Mouse (Mus musculus) heart, embryonic 10.5 days (tissue): Measurements from ENCODE around the gene Rad54l. TPM values are rescaled to one million over a fixed set of nuclear protein-coding genes. Genes with fewer than 3 reads are reported as not detected.

ENCODE experiments used
- DNase-seq: peaks from one replicate; pipeline ENCODE4 v3.0.0-alpha.2; 2017; ENCODE audit warnings: low spot score
- H3K27ac ChIP-seq: fragments of 300-500 bp; sonication (generic); 2 replicates; pipeline ENCODE4 v1.5.1; 2016; ENCODE audit warnings: mild to moderate bottlenecking
- H3K27me3 ChIP-seq: fragments of 300-500 bp; sonication (generic); 2 replicates; pipeline ENCODE4 v1.6.1; 2016; ENCODE audit warnings: mild to moderate bottlenecking; ENCODE audit not compliant: poor library complexity, insufficient read depth, severe bottlenecking
- H3K36me3 ChIP-seq: fragments of 300-500 bp; sonication (generic); 2 replicates; pipeline ENCODE4 v1.6.1; 2016; ENCODE audit warnings: mild to moderate bottlenecking, moderate library complexity
- H3K4me1 ChIP-seq: fragments of 300-500 bp; sonication (generic); 2 replicates; pipeline ENCODE4 v1.6.1; 2016; ENCODE audit warnings: mild to moderate bottlenecking
- H3K4me3 ChIP-seq: fragments of 300-500 bp; sonication (generic); 2 replicates; pipeline ENCODE4 v1.5.1; 2016; ENCODE audit warnings: mild to moderate bottlenecking, moderate library complexity
- H3K9me3 ChIP-seq: fragments of 300-500 bp; sonication (generic); 2 replicates; pipeline ENCODE4 v1.6.1; 2016; ENCODE audit warnings: mild to moderate bottlenecking, moderate library complexity
- WGBS: fragments of 180-500 bp; shearing (Covaris S2); methylation state at CpG from one replicate; pipeline ENCODE4 v1.1.7; 2016; 5-methylcytosine and 5-hydroxymethylcytosine counted together
- polyA plus RNA-seq: library from polyadenylated mRNA; unstranded; fragments of >200 nt; fragmentation: Nextera tagmentation; extraction: Ambion mirVana; gene quantifications from 2 replicates; pipeline ENCODE4 v1.2.1, GENCODE M21; 2016

Rad54l gene
- polyA plus RNA-seq, 1 experiment from 2014 or later: 38.0 TPM

DNA sequence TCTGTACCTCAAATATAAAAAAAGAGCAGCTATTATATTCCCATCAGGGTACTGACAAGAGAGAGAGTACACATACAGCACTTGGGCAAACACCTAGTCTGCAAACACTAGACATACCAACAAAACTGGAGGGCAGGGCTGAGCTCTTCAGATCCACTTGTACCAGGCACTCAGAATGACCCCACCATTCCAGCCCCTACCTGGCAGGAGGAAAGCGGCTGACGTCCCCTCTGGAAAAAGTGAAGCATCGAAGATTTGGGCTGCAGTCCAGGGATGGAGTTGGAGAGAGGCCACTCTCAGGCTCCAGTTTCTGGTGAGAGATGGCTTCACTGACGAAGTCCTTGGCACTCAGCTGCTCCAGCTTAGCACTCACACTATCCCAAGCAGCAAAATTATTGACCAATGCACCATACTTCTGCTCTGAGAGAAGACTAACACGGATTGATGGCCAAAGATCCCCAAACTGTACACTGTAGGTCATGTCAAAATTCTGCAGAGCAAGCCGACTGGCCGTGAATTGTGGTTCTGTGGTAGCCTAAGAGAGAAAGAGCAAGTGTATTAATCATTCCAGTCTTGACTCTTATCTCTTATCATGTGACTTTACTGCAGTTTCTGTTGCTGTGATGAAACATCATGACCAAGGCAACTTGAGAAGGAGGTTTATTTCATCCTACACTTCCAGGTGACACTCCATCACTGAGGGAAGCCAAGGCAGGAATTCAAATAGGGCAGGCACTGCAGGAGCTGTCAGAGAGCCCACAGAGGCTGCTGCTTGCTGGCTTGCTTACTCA, 75.2 kb downstream of the Rad54l start:
- 79% methylated on average over 7 of the region's 7 CpGs for WGBS
- Histone ChIP-seq H3K36me3 (peaks cover 26% of the 10 kb centered on the region), H3K4me1 (peaks cover 11% of the 10 kb centered on the region), H3K27ac (no peak overlapping the region), H3K27me3 (no peaks in the 10 kb centered on the region), H3K4me3 (no peak overlapping the region), H3K9me3 (no peaks in the 10 kb centered on the region)
- DNase-seq: no peak

DNA sequence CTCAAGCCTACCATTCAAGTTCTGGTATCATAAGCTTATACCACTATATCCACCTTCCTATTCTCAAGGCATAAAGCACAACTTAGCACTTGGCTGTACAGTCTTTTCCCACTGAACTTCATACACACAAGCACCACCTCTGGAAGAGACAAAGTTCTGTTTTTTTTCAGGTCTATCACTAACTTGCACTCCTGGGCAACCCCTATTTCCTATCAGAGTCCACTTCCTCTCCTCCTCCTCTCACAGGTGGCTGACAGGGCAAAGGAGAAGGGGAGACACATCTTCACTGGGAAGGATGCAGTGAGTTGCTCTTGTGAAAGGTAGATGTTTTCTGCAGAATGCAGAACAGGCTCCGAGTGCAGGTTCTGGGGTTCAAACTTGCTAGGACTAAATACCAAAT, 75.8 kb downstream of the Rad54l start:
- Histone ChIP-seq H3K4me1 (peaks cover 5% of the 10 kb centered on the region), H3K27me3 (no peaks in the 10 kb centered on the region), H3K36me3 (peaks cover 31% of the 10 kb centered on the region), H3K27ac (no peak overlapping the region), H3K4me3 (no peak overlapping the region), H3K9me3 (no peaks in the 10 kb centered on the region)
- no peak for DNase-seq
- 86% methylated on average over 1 of the region's 1 CpGs for WGBS

DNA sequence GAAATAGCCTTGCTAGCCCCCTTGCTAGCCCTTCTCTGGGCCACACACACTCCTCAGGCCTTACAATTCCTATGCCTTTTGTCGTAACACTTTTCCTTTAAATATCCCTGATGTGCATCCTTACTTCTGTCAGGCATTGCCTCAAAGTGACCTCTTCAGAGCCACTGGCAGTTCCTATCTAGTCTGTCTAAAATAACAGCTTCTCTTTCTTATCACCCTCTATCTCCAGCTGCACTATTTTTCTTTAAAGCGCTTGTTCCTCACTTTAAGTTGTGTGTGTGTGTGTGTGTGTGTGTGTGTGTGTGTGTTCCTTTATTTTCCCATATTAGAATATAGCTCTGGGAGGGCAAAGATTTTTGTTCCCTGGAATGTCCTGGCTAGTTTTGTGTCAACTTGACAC, 76.9 kb downstream of the Rad54l start:
- no peaks in the 10 kb centered on the region for H3K9me3 ChIP-seq
- 75% methylated on average over 2 of the region's 2 CpGs for WGBS

More for the DNA sequence above, 76.9 kb downstream of the Rad54l start:
- Histone ChIP-seq H3K27me3 (no peaks in the 10 kb centered on the region), H3K4me3 (no peak overlapping the region), H3K27ac (no peak overlapping the region), H3K4me1 (no peaks in the 10 kb centered on the region), H3K36me3 (peaks cover 40% of the 10 kb centered on the region)
- no peak for DNase-seq

Other genes with a start within 250 kb of the Rad54l start
- not detected in 2 replicates for gene Kncn, start 239.3 kb downstream of the Rad54l start, polyA plus RNA-seq
- gene 6430628N08Rik, start 233.0 kb downstream of the Rad54l start, polyA plus RNA-seq: not detected in 2 replicates
- not detected in 2 replicates for gene Dmbx1, start 183.8 kb downstream of the Rad54l start, polyA plus RNA-seq
- gene Faah, start 105.8 kb downstream of the Rad54l start, polyA plus RNA-seq: 1.3 and 1.7 TPM in 2 replicates
- gene Nsun4, start 69.8 kb downstream of the Rad54l start, polyA plus RNA-seq: 20.4 and 24.9 TPM in 2 replicates
- gene Uqcrh, start 48.6 kb downstream of the Rad54l start, polyA plus RNA-seq: 697 and 904 TPM in 2 replicates
- gene Lrrc41, start 48.4 kb downstream of the Rad54l start, polyA plus RNA-seq: 69.1 and 77.9 TPM in 2 replicates
- gene Pomgnt1, start 150 bp upstream of the Rad54l start, polyA plus RNA-seq: 68.9 and 74.3 TPM in 2 replicates
- 1.4 and 1.9 TPM in 2 replicates for gene Lurap1, start 27.6 kb upstream of the Rad54l start, polyA plus RNA-seq
- gene Tspan1, start 43.9 kb upstream of the Rad54l start, polyA plus RNA-seq: 0.10 TPM in 1 of 2 replicates, not detected in the other
- gene 1700042G07Rik, start 49.7 kb upstream of the Rad54l start, polyA plus RNA-seq: not detected in 2 replicates
- not detected in 2 replicates for gene Gm49337, start 49.7 kb upstream of the Rad54l start, polyA plus RNA-seq
- gene Pik3r3, start 97.9 kb upstream of the Rad54l start, polyA plus RNA-seq: 17.2 and 22.7 TPM in 2 replicates